Mouse (Mus musculus): ENCODE data around the gene Rab42. TPM values are rescaled to one million over a fixed set of nuclear protein-coding genes. Genes with fewer than 3 reads are reported as not detected.

Rab42 gene
- not detected in 2 replicates for polyA plus RNA-seq (2012; ENCODE audit: insufficient read depth, low replicate concordance)

DNA sequence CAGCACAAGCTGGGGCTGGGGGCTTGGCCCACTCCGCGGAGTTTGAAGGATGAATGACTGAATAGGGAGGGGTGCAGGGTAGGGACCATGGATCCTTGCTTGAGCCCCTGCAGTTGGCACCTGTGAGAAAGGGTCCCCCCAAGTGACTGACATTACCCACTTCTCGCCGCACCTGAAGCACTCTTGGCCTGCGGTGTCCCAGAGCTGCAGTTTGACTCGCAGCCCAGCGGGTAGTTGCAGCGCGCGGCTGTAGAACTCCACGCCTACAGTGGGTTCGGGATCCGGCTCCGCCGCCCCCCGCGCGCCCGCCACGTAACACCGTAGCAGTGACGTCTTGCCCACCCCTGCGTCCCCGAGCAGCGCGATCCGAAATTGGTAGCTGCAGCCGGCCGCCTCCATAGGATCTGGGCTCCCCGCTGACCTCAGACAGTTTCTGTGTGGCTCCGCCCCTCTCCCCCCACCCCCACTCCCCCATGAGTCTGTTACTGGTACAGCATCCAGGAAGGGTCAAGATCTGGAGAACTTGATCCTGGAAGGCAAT, at the start of gene Rab42:
Gene Rab42, minus strand, starts transcription at position 447 of the 541 bp plus-strand sequence.
- no peaks in the 10 kb centered on the region for H3K36me3 ChIP-seq (replicated peaks; ENCODE audit: low read length)
- H3K27me3 ChIP-seq (replicated peaks): peaks cover 21% of the 10 kb centered on the region
- H3K9me3 ChIP-seq: no peaks in the 10 kb centered on the region
- no peak for TF ChIP-seq FLI1 (IDR thresholded peaks at IDR 0.05; ENCODE audit: low read length)
- TF ChIP-seq GATA1 (IDR thresholded peaks at IDR 0.05; ENCODE audit: borderline replicate concordance, low read length): no peak
- H3K4me3 ChIP-seq (replicated peaks): peak within 1 kb of the TSS; percentile 91
- H3K4me1 ChIP-seq: peaks cover 33% of the 10 kb centered on the region

DNA sequence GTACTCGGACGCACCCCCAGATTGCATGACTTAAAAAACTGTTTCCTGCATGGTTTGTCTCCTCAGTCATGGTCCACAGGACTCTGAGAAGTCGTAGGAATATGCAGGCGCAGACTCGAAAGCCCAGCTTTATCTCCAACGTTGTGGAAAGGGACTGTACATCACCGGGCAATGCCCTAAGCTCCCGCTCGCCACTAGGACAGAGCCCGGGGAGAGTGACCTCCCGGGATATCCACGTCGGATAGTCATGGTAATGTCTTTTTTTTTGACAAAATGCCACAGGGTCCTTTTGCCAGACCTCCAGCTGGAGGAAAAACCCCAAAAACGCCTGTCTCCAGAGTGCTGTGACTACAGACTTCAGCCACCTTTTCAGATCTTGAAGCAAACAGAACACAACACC, 49.6 kb upstream of the Rab42 start:
- peaks cover 41% of the 10 kb centered on the region for H3K36me3 ChIP-seq (replicated peaks; ENCODE audit: low read length)
- peak overlapping the region; percentile 96 for H3K4me3 ChIP-seq (replicated peaks)
- H3K27me3 ChIP-seq (replicated peaks): no peaks in the 10 kb centered on the region
- H3K9me3 ChIP-seq: no peaks in the 10 kb centered on the region
- no peak for TF ChIP-seq FLI1 (IDR thresholded peaks at IDR 0.05; ENCODE audit: low read length)
- TF ChIP-seq GATA1 (IDR thresholded peaks at IDR 0.05; ENCODE audit: borderline replicate concordance, low read length): no peak
- H3K4me1 ChIP-seq: peaks cover 41% of the 10 kb centered on the region

DNA sequence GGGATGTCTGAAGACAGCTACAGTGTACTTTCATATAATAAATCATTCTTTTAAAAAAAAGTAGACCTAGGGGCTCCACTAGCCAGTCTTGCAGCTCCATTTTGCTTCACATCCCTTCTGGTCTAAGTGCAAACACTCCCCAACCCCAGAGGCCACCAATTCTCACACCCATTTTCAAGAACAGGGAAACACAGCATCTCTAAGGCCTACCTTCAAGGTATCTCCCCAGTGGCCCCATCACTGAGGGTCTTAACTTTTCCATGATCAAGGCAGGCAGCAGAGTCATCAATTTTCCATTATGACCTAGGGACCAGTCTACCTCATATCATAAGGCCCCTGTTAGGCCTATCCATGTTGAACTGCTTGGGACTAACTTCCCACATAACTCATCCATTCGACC, 48.2 kb upstream of the Rab42 start:
- no peaks in the 10 kb centered on the region for H3K27me3 ChIP-seq (replicated peaks)
- peaks cover 49% of the 10 kb centered on the region for H3K4me1 ChIP-seq
- H3K4me3 ChIP-seq (replicated peaks): peak overlapping the region; percentile 67
- TF ChIP-seq GATA1 (IDR thresholded peaks at IDR 0.05; ENCODE audit: borderline replicate concordance, low read length): no peak
- no peak for TF ChIP-seq FLI1 (IDR thresholded peaks at IDR 0.05; ENCODE audit: low read length)
- H3K36me3 ChIP-seq (replicated peaks; ENCODE audit: low read length): peaks cover 30% of the 10 kb centered on the region
- H3K9me3 ChIP-seq: no peaks in the 10 kb centered on the region

DNA sequence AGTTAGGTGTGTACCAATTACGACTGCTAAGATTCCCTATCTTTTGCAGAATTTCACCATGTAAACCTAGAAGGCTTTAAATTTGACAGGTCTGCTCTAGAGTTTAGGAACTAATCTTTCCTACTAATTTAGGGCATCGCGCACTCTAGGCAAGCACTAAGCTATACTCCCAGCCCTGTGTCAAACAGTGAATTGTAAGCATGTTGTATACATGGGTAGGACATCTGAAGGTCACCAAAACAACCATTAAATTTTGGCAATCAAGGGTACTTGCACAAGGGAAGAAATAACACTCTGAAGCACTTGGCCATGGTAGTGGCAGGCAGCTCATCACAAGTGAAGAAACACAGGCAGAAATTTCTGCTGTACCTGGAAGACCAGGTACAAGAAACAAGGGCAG, 47.7 kb upstream of the Rab42 start:
- Histone ChIP-seq H3K4me3 (replicated peaks) (no peak overlapping the region), H3K9me3 (no peaks in the 10 kb centered on the region), H3K36me3 (replicated peaks; ENCODE audit: low read length) (peaks cover 26% of the 10 kb centered on the region), H3K4me1 (peaks cover 49% of the 10 kb centered on the region), H3K27me3 (replicated peaks) (no peaks in the 10 kb centered on the region)
- TF ChIP-seq FLI1 (IDR thresholded peaks at IDR 0.05; ENCODE audit: low read length) (no peak), GATA1 (IDR thresholded peaks at IDR 0.05; ENCODE audit: borderline replicate concordance, low read length) (no peak)

DNA sequence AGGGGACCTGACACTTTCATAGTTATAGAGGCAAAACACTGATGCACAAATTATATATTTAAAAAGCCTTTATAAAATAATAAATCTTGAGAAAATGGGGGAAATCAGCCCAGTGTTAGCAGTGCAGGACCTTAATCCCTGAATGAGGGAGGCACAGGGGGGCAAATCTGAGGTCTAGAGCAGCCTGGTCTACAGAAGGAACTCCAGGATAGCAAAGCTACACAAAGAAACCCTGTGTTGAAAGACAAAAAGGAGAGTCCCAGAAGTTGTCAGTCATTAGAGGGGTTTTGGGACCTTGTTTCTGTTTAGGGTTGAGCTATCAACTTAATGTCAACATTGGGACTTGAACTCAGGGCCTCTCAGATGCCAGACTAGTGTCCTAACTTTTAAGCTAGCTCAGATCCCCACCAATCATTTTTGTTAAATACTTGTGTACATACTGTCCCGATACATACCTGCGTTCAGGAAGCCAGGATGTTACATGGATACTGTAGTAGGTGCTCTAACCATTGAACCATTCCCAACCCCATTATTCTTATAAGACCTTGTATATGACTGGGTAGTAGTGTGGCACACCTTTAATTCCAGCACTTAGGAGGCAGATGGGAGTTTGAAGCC, 47.0 kb upstream of the Rab42 start:
- H3K4me1 ChIP-seq: peaks cover 52% of the 10 kb centered on the region
- H3K4me3 ChIP-seq (replicated peaks): no peak overlapping the region
- H3K27me3 ChIP-seq (replicated peaks): no peaks in the 10 kb centered on the region
- H3K9me3 ChIP-seq: no peaks in the 10 kb centered on the region
- TF ChIP-seq GATA1 (IDR thresholded peaks at IDR 0.05; ENCODE audit: borderline replicate concordance, low read length) (no peak), FLI1 (IDR thresholded peaks at IDR 0.05; ENCODE audit: low read length) (no peak)
- H3K36me3 ChIP-seq (replicated peaks; ENCODE audit: low read length): peaks cover 26% of the 10 kb centered on the region

DNA sequence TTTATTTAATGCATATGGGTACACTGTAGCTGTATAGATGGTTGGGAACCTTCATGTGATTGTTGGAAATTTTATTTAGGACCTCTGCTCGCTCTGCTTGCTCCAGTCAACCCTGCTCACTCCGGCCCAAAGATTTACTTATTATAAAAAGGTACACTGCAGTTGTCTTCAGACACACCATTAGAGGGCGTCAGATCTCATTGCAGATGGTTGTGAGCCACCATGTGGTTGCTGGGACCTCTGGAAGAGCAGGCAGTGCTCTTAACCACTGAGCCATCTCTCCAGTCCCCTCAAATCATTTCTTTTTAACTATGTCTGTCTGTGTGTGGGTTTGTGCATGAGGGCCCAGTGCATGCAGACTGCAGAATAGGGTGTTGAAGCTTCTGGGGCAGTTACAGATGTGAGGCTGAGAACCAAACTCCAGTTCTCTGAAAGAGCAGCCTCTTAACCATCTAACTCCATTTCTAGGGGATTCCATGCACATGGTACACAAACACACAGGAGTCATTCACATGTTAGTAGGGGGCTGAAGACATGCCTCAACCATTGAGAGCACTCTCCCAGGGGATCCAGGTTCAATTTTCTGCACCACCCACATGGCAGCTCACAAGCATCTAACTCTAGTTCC, 46.4 kb upstream of the Rab42 start:
- Histone ChIP-seq H3K4me1 (peaks cover 56% of the 10 kb centered on the region), H3K4me3 (replicated peaks) (no peak overlapping the region), H3K9me3 (no peaks in the 10 kb centered on the region), H3K27me3 (replicated peaks) (no peaks in the 10 kb centered on the region), H3K36me3 (replicated peaks; ENCODE audit: low read length) (peaks cover 26% of the 10 kb centered on the region)
- TF ChIP-seq FLI1 (IDR thresholded peaks at IDR 0.05; ENCODE audit: low read length): no peak
- no peak for TF ChIP-seq GATA1 (IDR thresholded peaks at IDR 0.05; ENCODE audit: borderline replicate concordance, low read length)

DNA sequence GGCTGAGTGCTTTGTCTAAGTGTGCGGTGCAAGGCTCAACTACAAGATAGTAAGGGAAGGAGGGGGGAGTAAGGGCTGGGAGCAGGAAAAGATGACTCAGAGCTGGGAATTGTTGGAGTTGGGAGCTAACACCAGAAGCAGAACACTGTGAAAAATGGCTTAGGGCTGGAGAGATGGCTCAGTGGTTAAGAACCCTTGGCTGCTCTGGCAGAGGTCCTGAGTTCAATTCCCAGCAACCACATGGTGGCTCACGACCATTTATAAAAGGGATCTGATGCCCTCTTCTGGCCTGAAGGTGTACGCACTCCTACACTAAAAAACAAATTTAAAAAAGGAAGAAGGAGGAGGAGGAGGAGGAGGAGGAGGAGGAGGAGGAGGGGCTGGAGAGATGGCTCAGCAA, 43.5 kb upstream of the Rab42 start:
- peak overlapping the region; percentile 18 for H3K4me3 ChIP-seq (replicated peaks)
- no peak for TF ChIP-seq GATA1 (IDR thresholded peaks at IDR 0.05; ENCODE audit: borderline replicate concordance, low read length)
- no peaks in the 10 kb centered on the region for H3K9me3 ChIP-seq
- no peaks in the 10 kb centered on the region for H3K27me3 ChIP-seq (replicated peaks)
- H3K4me1 ChIP-seq: peaks cover 71% of the 10 kb centered on the region
- H3K36me3 ChIP-seq (replicated peaks; ENCODE audit: low read length): peaks cover 31% of the 10 kb centered on the region

DNA sequence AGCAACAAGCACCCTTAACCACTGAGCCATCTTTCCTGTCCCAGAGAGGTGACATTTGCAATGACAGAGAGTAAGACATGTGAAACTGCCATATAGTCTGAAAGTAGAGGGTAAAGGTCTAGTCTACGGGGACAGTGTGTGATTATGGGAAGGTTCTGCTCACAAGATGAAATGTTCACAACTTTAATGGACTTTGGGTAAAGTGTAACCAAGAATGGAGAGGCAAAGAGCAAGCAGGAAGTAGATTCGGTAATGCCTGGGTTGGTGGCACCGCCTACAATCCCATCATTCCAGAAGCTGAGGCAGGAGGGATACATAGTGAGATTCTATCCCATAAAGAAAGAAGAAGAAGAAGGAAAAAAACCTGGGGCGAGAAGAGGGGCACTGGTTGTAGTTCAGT, 43.1 kb upstream of the Rab42 start:
- TF ChIP-seq FLI1 (IDR thresholded peaks at IDR 0.05; ENCODE audit: low read length) (no peak), GATA1 (IDR thresholded peaks at IDR 0.05; ENCODE audit: borderline replicate concordance, low read length) (no peak)
- H3K27me3 ChIP-seq (replicated peaks): no peaks in the 10 kb centered on the region
- peaks cover 30% of the 10 kb centered on the region for H3K36me3 ChIP-seq (replicated peaks; ENCODE audit: low read length)
- H3K4me1 ChIP-seq: peaks cover 70% of the 10 kb centered on the region
- no peaks in the 10 kb centered on the region for H3K9me3 ChIP-seq
- peak overlapping the region; percentile 56 for H3K4me3 ChIP-seq (replicated peaks)

DNA sequence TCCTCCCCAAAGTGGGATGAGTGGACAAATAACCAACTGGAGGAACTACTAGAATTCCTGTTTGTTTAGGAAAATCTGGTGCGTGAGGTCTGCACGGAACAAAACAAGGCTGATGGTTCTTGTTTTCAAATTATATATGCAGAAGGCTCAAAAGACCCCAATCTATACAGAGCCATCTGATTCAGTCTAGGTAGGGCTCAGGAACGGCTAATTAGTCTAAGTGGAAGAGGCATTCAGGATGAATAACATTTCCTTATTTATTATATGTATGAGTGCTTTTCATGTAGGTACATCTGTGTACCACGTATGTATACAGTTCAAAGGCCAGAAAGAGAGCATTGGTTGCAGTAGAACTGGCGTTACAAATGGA, 42.6 kb upstream of the Rab42 start:
- Histone ChIP-seq H3K9me3 (no peaks in the 10 kb centered on the region), H3K4me3 (replicated peaks) (peak overlapping the region; percentile 97), H3K27me3 (replicated peaks) (no peaks in the 10 kb centered on the region), H3K4me1 (peaks cover 66% of the 10 kb centered on the region), H3K36me3 (replicated peaks; ENCODE audit: low read length) (peaks cover 26% of the 10 kb centered on the region)
- TF ChIP-seq FLI1 (IDR thresholded peaks at IDR 0.05; ENCODE audit: low read length) (no peak), GATA1 (IDR thresholded peaks at IDR 0.05; ENCODE audit: borderline replicate concordance, low read length) (no peak)

DNA sequence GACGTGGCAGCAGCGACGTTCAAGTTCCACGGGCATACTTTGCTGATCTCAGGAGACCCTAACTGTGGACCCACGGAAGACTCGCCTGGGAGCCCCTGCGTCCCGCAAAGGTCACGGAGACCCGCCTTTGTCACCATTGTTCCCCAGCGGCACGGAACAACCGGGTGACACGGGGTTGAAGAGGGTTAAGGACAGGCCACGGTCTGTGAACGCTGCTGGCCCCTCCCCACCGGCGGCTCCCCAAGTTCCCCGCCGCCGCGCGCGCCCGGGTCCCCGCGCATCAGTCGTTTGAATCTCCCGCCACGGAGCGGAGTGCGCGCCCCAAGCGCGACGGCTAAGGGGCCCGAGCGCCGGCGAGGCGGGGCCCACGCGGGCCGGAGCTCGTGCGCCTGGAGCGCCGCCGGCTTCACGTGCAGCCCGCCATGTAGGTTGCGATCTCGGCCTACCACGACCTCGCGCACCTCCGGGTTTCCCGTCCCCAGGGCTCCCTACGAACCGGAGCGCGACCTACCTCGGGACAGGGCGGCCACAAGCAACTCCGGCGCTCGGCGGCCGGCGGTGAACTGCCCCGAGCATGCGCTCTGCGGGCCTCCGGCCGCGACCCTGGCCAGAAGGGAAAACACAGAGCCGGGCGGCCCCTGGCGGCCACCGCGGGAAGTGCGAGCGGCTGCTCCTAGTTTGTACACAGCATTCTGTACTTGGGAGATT, 42.1 kb upstream of the Rab42 start:
- Histone ChIP-seq H3K27me3 (replicated peaks) (no peaks in the 10 kb centered on the region), H3K36me3 (replicated peaks; ENCODE audit: low read length) (peaks cover 25% of the 10 kb centered on the region), H3K4me3 (replicated peaks) (peak overlapping the region; percentile 97), H3K4me1 (peaks cover 64% of the 10 kb centered on the region), H3K9me3 (no peaks in the 10 kb centered on the region)
- no peak for TF ChIP-seq GATA1 (IDR thresholded peaks at IDR 0.05; ENCODE audit: borderline replicate concordance, low read length)
- TF ChIP-seq FLI1 (IDR thresholded peaks at IDR 0.05; ENCODE audit: low read length): no peak; the same call in 1 of the 2 replicates
